Mouse (Mus musculus): ENCODE data around the gene Gapvd1. TPM values are rescaled to one million over a fixed set of nuclear protein-coding genes. Genes with fewer than 3 reads are reported as not detected.
"Not testable (repeated sequence)": the region's sequence is repeated elsewhere in the genome, so short reads cannot be mapped to it uniquely, and the experiment has no call there.

Gene Gapvd1
- polyA plus RNA-seq (2011; ENCODE audit: insufficient read depth, insufficient read length, low read depth, missing spikeins): 86.3 and 92.7 TPM in 2 replicates

GRCm38 (mm10) chr2:34754551-34755358, at the start of gene Gapvd1:
Gapvd1 (minus strand) TSS chr2:34755232.
- no peaks in the 10 kb centered on the region for H3K4me1 ChIP-seq (ENCODE audit: control insufficient read depth, insufficient read depth, low read length)
- peak within 1 kb of the TSS; percentile 96 for H3K4me3 ChIP-seq (ENCODE audit: low read depth, low read length)
- H3K27me3 ChIP-seq (ENCODE audit: control insufficient read depth, insufficient read depth, low read length, poor library complexity, severe bottlenecking): no peaks in the 10 kb centered on the region
- H3K9ac ChIP-seq (ENCODE audit: low read depth, poor library complexity, severe bottlenecking): peak within 1 kb of the TSS; percentile 96
- TF ChIP-seq POLR2A (IDR thresholded peaks at IDR 0.05; ENCODE audit: insufficient read depth, low read length) (no peak), CTCF (IDR thresholded peaks at IDR 0.05; ENCODE audit: low read depth, low read length) (no peak), EP300 (IDR thresholded peaks at IDR 0.05; ENCODE audit: insufficient read depth, low read depth, low read length) (no peak)
- H3K36me3 ChIP-seq (ENCODE audit: control insufficient read depth, insufficient read depth, low read length, poor library complexity, severe bottlenecking): no peaks in the 10 kb centered on the region
- peak within 1 kb of the TSS; percentile 52 for H3K27ac ChIP-seq (ENCODE audit: insufficient read depth, low read length)
- no peaks in the 10 kb centered on the region for H3K9me3 ChIP-seq (replicated peaks; ENCODE audit: control insufficient read depth, insufficient read depth, low read length, poor library complexity, severe bottlenecking)

GRCm38 (mm10) chr2:34804815-34805214, 49.8 kb upstream of the Gapvd1 start:
- H3K9me3 ChIP-seq (replicated peaks; ENCODE audit: control insufficient read depth, insufficient read depth, low read length, poor library complexity, severe bottlenecking): no peaks in the 10 kb centered on the region
- no peak overlapping the region for H3K9ac ChIP-seq (ENCODE audit: low read depth, poor library complexity, severe bottlenecking)
- H3K27me3 ChIP-seq (ENCODE audit: control insufficient read depth, insufficient read depth, low read length, poor library complexity, severe bottlenecking): no peaks in the 10 kb centered on the region
- TF ChIP-seq POLR2A (IDR thresholded peaks at IDR 0.05; ENCODE audit: insufficient read depth, low read length): no peak
- TF ChIP-seq CTCF (IDR thresholded peaks at IDR 0.05; ENCODE audit: low read depth, low read length): no peak
- no peak for TF ChIP-seq EP300 (IDR thresholded peaks at IDR 0.05; ENCODE audit: insufficient read depth, low read depth, low read length)
- no peaks in the 10 kb centered on the region for H3K4me1 ChIP-seq (ENCODE audit: control insufficient read depth, insufficient read depth, low read length)
- H3K27ac ChIP-seq (ENCODE audit: insufficient read depth, low read length): no peak overlapping the region
- H3K4me3 ChIP-seq (ENCODE audit: low read depth, low read length): no peak overlapping the region
- peaks cover 33% of the 10 kb centered on the region for H3K36me3 ChIP-seq (ENCODE audit: control insufficient read depth, insufficient read depth, low read length, poor library complexity, severe bottlenecking)

- Histone ChIP-seq H3K4me1 (ENCODE audit: control insufficient read depth, insufficient read depth, low read length) (no peaks in the 10 kb centered on the region), H3K4me3 (ENCODE audit: low read depth, low read length) (no peak overlapping the region), H3K9ac (ENCODE audit: low read depth, poor library complexity, severe bottlenecking) (no peak overlapping the region), H3K27ac (ENCODE audit: insufficient read depth, low read length) (no peak overlapping the region), H3K36me3 (ENCODE audit: control insufficient read depth, insufficient read depth, low read length, poor library complexity, severe bottlenecking) (peaks cover 29% of the 10 kb centered on the region), H3K9me3 (replicated peaks; ENCODE audit: control insufficient read depth, insufficient read depth, low read length, poor library complexity, severe bottlenecking) (no peaks in the 10 kb centered on the region), H3K27me3 (ENCODE audit: control insufficient read depth, insufficient read depth, low read length, poor library complexity, severe bottlenecking) (no peaks in the 10 kb centered on the region)
- TF ChIP-seq POLR2A (IDR thresholded peaks at IDR 0.05; ENCODE audit: insufficient read depth, low read length) (no peak), CTCF (IDR thresholded peaks at IDR 0.05; ENCODE audit: low read depth, low read length) (no peak), EP300 (IDR thresholded peaks at IDR 0.05; ENCODE audit: insufficient read depth, low read depth, low read length) (no peak)
Measured at GRCm38 (mm10) chr2:34804172-34804571, 49.1 kb upstream of the Gapvd1 start.

GRCm38 (mm10) chr2:34803746-34804145, 48.7 kb upstream of the Gapvd1 start:
- no peak for TF ChIP-seq CTCF (IDR thresholded peaks at IDR 0.05; ENCODE audit: low read depth, low read length)
- no peak for TF ChIP-seq POLR2A (IDR thresholded peaks at IDR 0.05; ENCODE audit: insufficient read depth, low read length)
- no peak for TF ChIP-seq EP300 (IDR thresholded peaks at IDR 0.05; ENCODE audit: insufficient read depth, low read depth, low read length)
- no peaks in the 10 kb centered on the region for H3K4me1 ChIP-seq (ENCODE audit: control insufficient read depth, insufficient read depth, low read length)
- H3K4me3 ChIP-seq (ENCODE audit: low read depth, low read length): 0 out of 2 replicates have a peak overlapping the region, but pooled peaks have one; percentile 25
- no peak overlapping the region; the same call in 1 of the 2 replicates for H3K9ac ChIP-seq (ENCODE audit: low read depth, poor library complexity, severe bottlenecking)
- H3K36me3 ChIP-seq (ENCODE audit: control insufficient read depth, insufficient read depth, low read length, poor library complexity, severe bottlenecking): peaks cover 29% of the 10 kb centered on the region
- H3K27ac ChIP-seq (ENCODE audit: insufficient read depth, low read length): no peak overlapping the region
- H3K9me3 ChIP-seq (replicated peaks; ENCODE audit: control insufficient read depth, insufficient read depth, low read length, poor library complexity, severe bottlenecking): no peaks in the 10 kb centered on the region
- H3K27me3 ChIP-seq (ENCODE audit: control insufficient read depth, insufficient read depth, low read length, poor library complexity, severe bottlenecking): no peaks in the 10 kb centered on the region

- not testable (repeated sequence) for H3K4me1 ChIP-seq (ENCODE audit: control insufficient read depth, insufficient read depth, low read length); H3K27me3 ChIP-seq (ENCODE audit: control insufficient read depth, insufficient read depth, low read length, poor library complexity, severe bottlenecking); H3K9me3 ChIP-seq (replicated peaks; ENCODE audit: control insufficient read depth, insufficient read depth, low read length, poor library complexity, severe bottlenecking)
- H3K4me3 ChIP-seq (ENCODE audit: low read depth, low read length): peak overlapping the region; percentile 78
- H3K27ac ChIP-seq (ENCODE audit: insufficient read depth, low read length): peak overlapping the region; percentile 36
- peaks cover 26% of the 10 kb centered on the region for H3K36me3 ChIP-seq (ENCODE audit: control insufficient read depth, insufficient read depth, low read length, poor library complexity, severe bottlenecking)
- peak overlapping the region; percentile 79 for H3K9ac ChIP-seq (ENCODE audit: low read depth, poor library complexity, severe bottlenecking)
Measured at GRCm38 (mm10) chr2:34802565-34803245, 47.7 kb upstream of the Gapvd1 start.
